Mouse (Mus musculus) retina, postnatal 7 days (tissue): ENCODE results near the gene Vps45.
"Not testable (repeated sequence)": the region's sequence is repeated elsewhere in the genome, so short reads cannot be mapped to it uniquely, and the experiment has no call there.

ENCODE experiments used
- DNase-seq: peaks from one replicate; pipeline ENCODE4 v3.0.0-alpha.2; 2012; ENCODE audit warnings: low read depth, low spot score

The Vps45 gene

GRCm38 (mm10) chr3:95997203-95997721 lies 61.0 kb downstream of the Vps45 start:
- DNase-seq: no peak

- DNase-seq: no peak
Observed at GRCm38 (mm10) chr3:95996451-95997073, 61.7 kb downstream of the Vps45 start.

- no peak for DNase-seq
Observed at GRCm38 (mm10) chr3:95995802-95996428, 62.4 kb downstream of the Vps45 start, which contains the start of gene Plekho1. TSS of gene Plekho1 (minus strand) at chr3:95996001.

GRCm38 (mm10) chr3:95994975-95995801 lies 63.1 kb downstream of the Vps45 start:
- no peak for DNase-seq

- no peak for DNase-seq
Observed at GRCm38 (mm10) chr3:95994381-95994846, 63.9 kb downstream of the Vps45 start.

- no peak for DNase-seq
Observed at GRCm38 (mm10) chr3:95993881-95994280, 64.4 kb downstream of the Vps45 start.

GRCm38 (mm10) chr3:95992990-95993603 lies 65.2 kb downstream of the Vps45 start:
- no peak for DNase-seq

- no peak for DNase-seq
Observed at GRCm38 (mm10) chr3:95990413-95990941, 67.8 kb downstream of the Vps45 start.

- no peak for DNase-seq
Observed at GRCm38 (mm10) chr3:95988969-95989368, 69.3 kb downstream of the Vps45 start.

GRCm38 (mm10) chr3:95988138-95988537 lies 70.1 kb downstream of the Vps45 start:
- no peak for DNase-seq

GRCm38 (mm10) chr3:95987386-95988110 lies 70.7 kb downstream of the Vps45 start:
- DNase-seq: no peak

- DNase-seq: no peak
Observed at GRCm38 (mm10) chr3:95986984-95987383, 71.3 kb downstream of the Vps45 start.

- no peak for DNase-seq
Observed at GRCm38 (mm10) chr3:95986001-95986622, 72.2 kb downstream of the Vps45 start.

GRCm38 (mm10) chr3:95985209-95986000 lies 72.9 kb downstream of the Vps45 start:
- DNase-seq: peak; percentile 61

- DNase-seq: no peak
Observed at GRCm38 (mm10) chr3:95982129-95982528, 76.1 kb downstream of the Vps45 start.

- DNase-seq: no peak
Observed at GRCm38 (mm10) chr3:95980276-95980970, 77.8 kb downstream of the Vps45 start.

GRCm38 (mm10) chr3:95978265-95978664 lies 80.0 kb downstream of the Vps45 start:
- no peak for DNase-seq

GRCm38 (mm10) chr3:95977587-95977986 lies 80.7 kb downstream of the Vps45 start:
- not testable (repeated sequence) for DNase-seq

- no peak for DNase-seq
Observed at GRCm38 (mm10) chr3:95977079-95977478, 81.2 kb downstream of the Vps45 start.
